In genomic region chr11:109217827-109218536, GRCm38 (mm10) we compare ENCODE assay signal across 12 mouse cellular contexts.
DNase-seq lines count a peak whose midpoint lies in the region; ATAC-seq and TF ChIP-seq lines count a peak whose summit lies in the region.
"Had no signal": no experiment of that assay in that cellular context is flagged by ENCODE, and none has a peak within 500 bp of the region (broad histone marks: within the 10 kb centered on the region; RNA-seq: fewer than 3 reads in every experiment).

No protein-coding gene starts in this region.

- TF ChIP-seq CTCF in testis, adult 2 months (IDR thresholded peaks at IDR 0.05; ENCODE audit: control insufficient read depth, insufficient read depth, insufficient replicate concordance, low read depth, low read length), result no peak

- DNase-seq in testis, postnatal 10 days (ENCODE audit: low spot score), result no peak
- DNase-seq in forebrain, embryonic 14.5 days (ENCODE audit: low spot score), result peak; percentile 60
- DNase-seq in midbrain, embryonic 11.5 days (ENCODE audit: low spot score, missing footprints), result peak; percentile 93
- no peak for DNase-seq in natural killer cell, adult 2 months (ENCODE audit: low spot score in 2 of 2)
- DNase-seq in thymus, postnatal 25 days, result no peak
- no peak for DNase-seq in layer of hippocampus, postnatal 10 days (ENCODE audit: low spot score in 2 of 2)
- DNase-seq: cerebellum, adult 8-10 months; heart, adult 11 months; kidney, postnatal 25 days; lung, postnatal 4 days had no signal

- ATAC-seq in forebrain, embryonic 14.5 days, result peak; percentile 62
- ATAC-seq in midbrain, embryonic 11.5 days (ENCODE audit: low FRiP score), result peak; percentile 79

- H3K27ac ChIP-seq in testis, adult 2 months (ENCODE audit: control insufficient read depth, insufficient read depth, low read depth, low read length), result no peak overlapping the region
- H3K27ac ChIP-seq in forebrain, embryonic 14.5 days (ENCODE audit: low read depth, low read length), result no peak overlapping the region
- 0 out of 2 replicates have a peak overlapping the region, but pooled peaks have one; percentile 20 for H3K27ac ChIP-seq in midbrain, embryonic 11.5 days (ENCODE audit: low read depth, low read length)
- H3K27ac ChIP-seq: liver, embryonic 14.5 days had no signal

- 35% methylated on average over 12 of the region's 12 CpGs for WGBS in forebrain, embryonic 14.5 days
- WGBS in midbrain, embryonic 11.5 days, result 24% methylated on average over 12 of the region's 12 CpGs

- no peak for TF ChIP-seq POLR2A in testis, adult 2 months (IDR thresholded peaks at IDR 0.05; ENCODE audit: control insufficient read depth, low read depth, low read length)

- no peak overlapping the region for H3K4me2 ChIP-seq in forebrain, embryonic 14.5 days (ENCODE audit: low read length)
- H3K4me2 ChIP-seq in midbrain, embryonic 11.5 days, result peak overlapping the region; percentile 30

- no peak overlapping the region for H3K9ac ChIP-seq in forebrain, embryonic 14.5 days (ENCODE audit: low read length)
- no peak overlapping the region for H3K9ac ChIP-seq in midbrain, embryonic 11.5 days (ENCODE audit: low read length)
- H3K9ac ChIP-seq: liver, embryonic 14.5 days had no signal

- H3K36me3 ChIP-seq in testis, adult 2 months (ENCODE audit: control insufficient read depth, insufficient read depth, low read length), result no peaks in the 10 kb centered on the region
- H3K36me3 ChIP-seq in forebrain, embryonic 14.5 days (ENCODE audit: control insufficient read depth, insufficient read depth, low read length), result no peaks in the 10 kb centered on the region
- no peaks in the 10 kb centered on the region for H3K36me3 ChIP-seq in midbrain, embryonic 11.5 days (ENCODE audit: control insufficient read depth, insufficient read depth, low read length)

- peak overlapping the region; percentile 72 for H3K4me3 ChIP-seq in testis, adult 2 months (ENCODE audit: control insufficient read depth, low read depth, low read length)
- H3K4me3 ChIP-seq in forebrain, embryonic 14.5 days (ENCODE audit: low read depth, low read length), result no peak overlapping the region
- H3K4me3 ChIP-seq in midbrain, embryonic 11.5 days (ENCODE audit: low read depth, low read length), result no peak overlapping the region

- no peaks in the 10 kb centered on the region for H3K4me1 ChIP-seq in testis, adult 2 months (ENCODE audit: control insufficient read depth, insufficient read depth, low read length)
- H3K4me1 ChIP-seq in forebrain, embryonic 14.5 days (ENCODE audit: control insufficient read depth, insufficient read depth, low read length), result 0 out of 2 replicates have a peak, but pooled peaks cover 5% of the 10 kb centered on the region
- H3K4me1 ChIP-seq in midbrain, embryonic 11.5 days (ENCODE audit: control insufficient read depth, insufficient read depth, low read length), result peaks cover 17% of the 10 kb centered on the region

- no peaks in the 10 kb centered on the region for H3K27me3 ChIP-seq in testis, adult 2 months (ENCODE audit: control insufficient read depth, insufficient read depth, low read length)
- no peaks in the 10 kb centered on the region for H3K27me3 ChIP-seq in forebrain, embryonic 14.5 days (replicated peaks; ENCODE audit: control insufficient read depth, insufficient read depth, low read length)
- H3K27me3 ChIP-seq in midbrain, embryonic 11.5 days (ENCODE audit: control insufficient read depth, insufficient read depth, low read length), result no peaks in the 10 kb centered on the region

- no peaks in the 10 kb centered on the region for H3K9me3 ChIP-seq in forebrain, embryonic 14.5 days (replicated peaks; ENCODE audit: control insufficient read depth, low read length)
- H3K9me3 ChIP-seq in midbrain, embryonic 11.5 days (ENCODE audit: control insufficient read depth, low read length), result no peaks in the 10 kb centered on the region

Comparison
In these comparisons a context has a peak if more than half of its experiments do, and no peak if none do; other contexts are left out.
1. DNase-seq: peak in forebrain, embryonic 14.5 days (single experiment) and midbrain, embryonic 11.5 days (single experiment); none in testis, postnatal 10 days (single experiment), natural killer cell, adult 2 months (0 of 2), thymus, postnatal 25 days (single experiment) and layer of hippocampus, postnatal 10 days (0 of 2).